Mouse (Mus musculus) layer of hippocampus, postnatal 14 days (tissue): ENCODE data around the gene Ctnna3. TPM values are rescaled to one million over a fixed set of nuclear protein-coding genes. Genes with fewer than 3 reads are reported as not detected.

ENCODE experiments used
- DNase-seq, 2 experiments: peaks; one replicate each; pipeline ENCODE4 v3.0.0; 2021 to 2022; ENCODE audit warnings: low spot score in 2 of 2, mixed read lengths in 1 of 2
- total RNA-seq, 2 experiments: library from RNA; stranded (reverse); gene quantifications; 2 replicates each; pipeline ENCODE4 v1.2.3; 2021

The Ctnna3 gene
- total RNA-seq, 2 experiments from 2014 or later, result 1.1 to 1.4 TPM

DNA sequence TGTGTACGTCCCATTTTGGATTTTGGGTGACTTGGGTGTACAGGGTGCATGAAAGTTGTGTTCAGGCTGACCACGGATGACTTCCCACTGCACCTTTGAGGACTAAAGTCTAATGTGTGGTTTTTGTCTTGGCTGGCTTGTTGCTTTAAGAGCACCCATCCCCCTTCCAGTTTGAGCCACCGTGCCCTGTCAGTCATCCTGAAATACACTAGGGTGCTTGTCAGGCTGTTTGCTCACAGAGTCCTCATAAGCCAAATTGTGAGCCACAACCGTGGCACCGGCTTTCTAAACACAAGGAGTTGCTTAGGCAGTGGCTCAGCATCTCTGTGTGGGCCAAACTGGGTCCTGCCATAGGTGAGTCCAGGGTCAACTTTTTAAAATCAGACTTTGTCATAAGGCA lies 50.2 kb downstream of the Ctnna3 start:
- no peak for DNase-seq

DNA sequence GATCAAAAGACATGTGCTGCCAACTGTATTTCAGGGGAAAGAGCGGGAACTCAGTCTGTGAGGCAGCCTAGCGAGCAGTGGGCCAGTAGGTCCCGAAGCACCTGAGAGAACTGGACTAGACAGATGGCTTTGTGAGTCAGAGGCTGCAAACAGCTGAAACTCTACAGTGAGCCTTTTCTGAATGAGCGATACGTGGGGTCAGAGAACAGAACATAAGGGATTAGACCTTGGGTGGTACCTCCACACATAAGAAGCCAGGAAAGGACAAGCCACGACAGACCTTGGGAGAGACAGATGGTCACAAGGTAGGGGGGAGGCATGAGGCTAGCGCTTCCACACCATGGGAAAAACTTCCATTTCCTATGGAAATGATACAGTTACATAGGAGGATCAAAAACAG lies 58.4 kb downstream of the Ctnna3 start:
- no peak for DNase-seq

DNA sequence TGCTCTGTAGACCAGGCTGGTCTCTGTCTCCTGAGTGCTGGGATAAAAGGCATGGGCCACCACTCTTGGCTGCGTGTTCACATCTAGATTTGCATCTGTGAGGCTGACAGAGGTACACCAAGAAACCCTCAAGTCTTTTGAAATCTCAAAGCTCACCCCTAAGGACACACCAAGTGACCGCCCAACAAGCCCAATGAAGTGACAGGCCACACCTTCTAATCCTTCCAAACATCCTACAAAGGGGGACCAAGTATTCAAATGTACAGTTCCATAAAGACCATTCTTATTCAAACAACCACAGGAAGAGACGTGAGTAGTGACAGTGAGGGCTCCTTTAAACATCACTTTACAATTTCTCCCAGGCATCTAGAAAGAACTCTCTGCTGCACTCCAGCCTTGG lies 94.1 kb downstream of the Ctnna3 start:
- no peak for DNase-seq

DNA sequence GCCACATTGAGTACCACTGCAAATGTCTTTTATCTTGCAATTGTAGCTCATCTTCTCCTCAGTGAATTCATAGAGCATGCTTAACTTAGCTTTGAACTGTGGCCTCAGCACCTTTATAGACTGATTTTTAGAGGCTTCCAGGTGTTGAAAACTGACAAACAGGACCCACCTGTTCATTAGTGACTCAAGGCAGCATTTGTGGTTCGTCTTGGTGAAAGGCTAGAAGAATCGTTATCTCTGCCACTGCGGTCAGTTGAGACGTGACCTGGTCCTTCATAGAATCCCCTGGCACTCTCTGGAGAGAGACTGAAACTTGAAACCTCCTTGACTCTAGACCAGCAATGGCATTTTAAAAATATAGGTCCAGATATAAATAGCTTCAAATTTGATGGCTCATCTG lies 96.1 kb downstream of the Ctnna3 start:
- DNase-seq, result no peak

DNA sequence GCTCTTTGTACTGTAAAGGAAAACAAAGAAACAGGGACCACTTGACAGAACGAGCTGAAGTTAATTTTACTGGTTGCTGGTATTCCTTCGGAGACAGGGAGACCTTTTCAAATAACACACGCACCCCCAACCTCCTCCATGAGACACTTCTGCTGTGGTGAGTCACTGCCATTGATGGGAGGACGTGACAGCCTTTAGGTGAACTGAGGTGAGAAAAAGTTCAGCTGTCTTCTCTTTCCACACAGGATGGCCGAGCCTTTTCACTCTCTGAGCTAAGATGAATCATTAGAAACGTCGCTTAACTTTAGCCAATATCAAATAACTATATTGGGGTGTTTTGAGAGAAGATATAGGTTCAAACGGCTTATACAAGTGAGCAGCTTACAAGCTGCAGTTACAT lies 102.5 kb downstream of the Ctnna3 start:
- no peak for DNase-seq

DNA sequence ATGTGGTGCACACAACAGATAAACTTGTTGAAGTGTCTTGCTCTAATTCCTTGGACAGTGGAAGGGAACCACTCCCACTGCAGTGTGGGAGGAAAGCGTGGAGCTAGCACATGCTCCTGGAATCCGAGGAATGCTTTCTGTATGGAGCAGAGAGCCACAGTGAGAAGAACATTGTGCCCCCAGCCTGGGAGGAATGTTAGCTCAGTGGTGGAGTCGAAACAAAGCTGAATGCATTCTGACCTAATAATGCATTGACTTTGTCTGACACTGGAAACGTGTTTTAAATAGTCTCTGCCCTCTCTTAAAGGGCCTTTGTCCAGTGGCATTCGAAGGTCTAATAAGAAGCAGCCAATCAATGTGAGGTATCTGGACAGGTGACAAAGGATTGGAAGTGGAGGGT lies 111.9 kb downstream of the Ctnna3 start:
- no peak for DNase-seq

DNA sequence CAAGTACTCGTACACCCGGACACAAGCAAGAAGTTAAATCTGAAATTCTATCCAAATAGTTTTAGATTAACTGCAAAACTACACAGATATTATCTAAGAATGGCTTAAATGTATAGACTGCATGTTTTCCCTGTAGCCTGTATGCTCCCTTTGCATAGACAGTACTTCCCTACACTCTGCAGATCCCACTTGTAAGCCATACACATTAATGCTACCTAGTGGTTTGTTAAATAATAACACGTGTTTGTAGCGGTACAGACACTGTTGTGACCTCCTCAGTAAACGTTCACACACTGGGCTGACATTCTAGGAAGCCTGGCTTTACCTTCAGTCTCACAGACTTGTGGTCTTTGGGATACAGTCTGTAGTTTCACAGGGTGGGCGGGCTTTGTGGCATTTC lies 112.6 kb downstream of the Ctnna3 start:
- no peak for DNase-seq

DNA sequence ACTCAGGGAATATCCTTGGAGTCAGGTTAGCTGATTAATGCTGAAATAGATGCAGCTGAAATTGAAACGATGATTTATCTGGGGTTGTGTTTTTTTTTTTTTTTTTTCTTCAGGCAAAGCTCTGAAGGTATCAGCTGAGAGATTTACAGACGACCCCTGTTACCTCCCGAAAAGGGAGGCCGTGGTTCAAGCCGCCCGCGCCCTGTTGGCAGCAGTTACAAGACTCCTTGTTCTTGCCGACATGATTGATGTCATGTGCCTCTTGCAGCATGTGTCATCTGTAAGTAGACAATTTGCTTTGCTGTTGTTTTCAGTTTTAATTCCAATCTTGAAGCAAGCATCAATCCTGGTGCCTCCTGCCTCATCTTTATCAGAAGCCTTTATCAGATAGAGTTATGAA lies 136.8 kb downstream of the Ctnna3 start:
- no peak for DNase-seq

DNA sequence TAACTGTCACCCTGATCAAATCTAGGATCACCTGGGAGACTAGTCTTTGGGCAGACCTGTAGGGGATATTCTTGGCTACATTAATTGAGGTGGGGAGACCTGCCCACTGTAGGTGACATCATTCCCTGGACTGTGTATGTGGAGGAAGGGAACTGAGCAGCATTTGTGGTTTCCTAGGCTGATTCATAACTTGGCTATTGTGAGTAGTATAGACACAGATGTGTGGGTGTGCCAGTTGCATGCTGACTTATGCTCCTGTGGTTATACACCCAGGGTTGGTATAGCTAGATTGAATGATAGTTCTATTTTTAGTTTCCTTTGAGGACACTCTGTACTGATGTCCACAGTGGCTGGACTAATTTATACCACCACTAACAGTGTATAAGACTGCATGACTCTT lies 141.7 kb downstream of the Ctnna3 start:
- no peak for DNase-seq

DNA sequence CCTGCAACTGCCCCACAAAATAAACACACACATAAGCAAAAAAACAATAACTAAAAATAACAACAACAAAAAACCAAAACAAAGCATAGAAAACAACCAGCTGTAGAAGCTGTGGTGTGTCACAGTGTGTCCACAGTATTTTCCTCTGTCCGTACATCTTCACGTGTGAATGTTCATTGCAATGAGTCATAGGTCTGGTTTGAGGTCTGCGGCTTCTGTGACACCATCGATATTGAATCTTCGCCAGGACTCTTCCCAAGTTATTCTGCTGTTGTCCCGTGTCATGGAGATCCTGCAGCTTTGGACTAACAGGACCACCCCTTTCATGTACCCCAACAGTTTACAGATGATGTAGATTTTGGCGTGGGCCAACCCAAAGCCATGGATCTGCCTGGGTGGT lies 143.0 kb downstream of the Ctnna3 start:
- no peak for DNase-seq

DNA sequence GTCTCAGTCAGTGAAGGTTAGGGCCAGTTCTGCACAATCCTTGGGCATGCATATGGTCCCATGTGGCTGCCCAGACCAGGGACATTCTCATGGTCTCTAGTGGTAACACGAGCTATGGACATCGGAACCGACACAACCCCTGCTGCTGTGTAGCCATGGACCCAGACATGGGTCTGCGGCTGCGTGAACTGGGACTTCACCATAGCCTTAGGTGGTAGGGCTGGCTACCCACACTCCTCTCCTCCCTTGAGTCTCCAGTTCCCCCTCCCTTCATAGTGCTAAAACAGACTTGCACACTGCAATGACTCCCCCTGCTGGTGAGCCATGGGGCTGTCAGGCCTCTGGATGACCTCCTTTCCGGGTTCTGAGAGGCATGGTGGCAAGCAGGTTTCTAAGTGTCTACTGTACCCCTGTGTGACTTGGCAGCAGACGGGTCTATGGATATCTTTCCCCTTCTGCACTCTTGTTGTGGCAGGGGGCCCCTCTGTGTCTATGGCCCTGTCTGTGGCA lies 144.3 kb downstream of the Ctnna3 start:
- DNase-seq, result peak in 1 of 2 experiments; percentile 7

DNA sequence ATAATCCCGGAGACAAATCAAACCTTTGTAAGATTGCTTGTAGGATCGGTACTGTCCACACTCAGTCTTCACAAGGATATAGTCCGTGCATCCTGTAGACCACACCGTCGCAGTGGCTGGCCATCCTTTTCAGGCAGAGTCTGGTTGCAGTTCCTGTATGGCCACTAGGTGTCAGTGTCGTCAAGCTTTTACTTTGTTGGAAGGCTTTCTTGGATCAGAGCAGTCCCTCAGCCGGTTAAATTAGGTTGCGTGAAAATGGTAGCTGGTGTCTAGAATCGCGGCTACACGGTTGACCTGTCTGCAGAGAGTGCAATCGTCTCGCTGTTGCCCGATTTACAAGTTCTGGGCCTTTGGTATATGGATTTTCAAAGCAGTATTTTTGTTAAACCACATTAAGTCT lies 152.7 kb downstream of the Ctnna3 start:
- peak; percentile 88 to 90 for DNase-seq

DNA sequence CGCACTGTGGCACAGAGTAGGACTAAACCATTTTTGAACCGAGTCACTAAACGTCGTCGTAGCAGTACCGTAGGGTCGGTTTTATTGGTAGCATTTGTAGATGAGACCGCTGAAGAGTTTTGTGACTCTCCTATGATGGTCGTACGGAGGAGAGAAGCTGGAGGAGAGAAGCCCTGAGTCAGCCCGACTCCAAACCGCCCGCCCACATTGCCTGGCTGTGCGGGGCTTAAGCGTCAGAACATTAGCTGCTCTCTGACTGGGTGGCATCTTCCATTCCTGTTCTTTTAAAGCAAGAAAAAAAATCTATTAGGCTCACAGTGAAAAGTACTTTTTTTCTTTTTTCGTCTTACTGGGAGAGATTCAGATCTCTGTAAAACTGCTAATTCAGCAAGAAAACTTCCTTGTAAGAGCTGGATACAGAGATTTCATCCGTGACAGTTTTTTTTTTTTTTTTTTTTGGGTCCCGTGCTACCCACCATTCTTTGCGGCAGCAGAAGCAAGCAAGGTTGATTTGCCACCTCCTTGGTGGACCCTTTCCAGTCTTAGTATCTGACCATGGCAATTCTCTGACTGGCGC lies 154.0 kb downstream of the Ctnna3 start:
- no peak for DNase-seq

DNA sequence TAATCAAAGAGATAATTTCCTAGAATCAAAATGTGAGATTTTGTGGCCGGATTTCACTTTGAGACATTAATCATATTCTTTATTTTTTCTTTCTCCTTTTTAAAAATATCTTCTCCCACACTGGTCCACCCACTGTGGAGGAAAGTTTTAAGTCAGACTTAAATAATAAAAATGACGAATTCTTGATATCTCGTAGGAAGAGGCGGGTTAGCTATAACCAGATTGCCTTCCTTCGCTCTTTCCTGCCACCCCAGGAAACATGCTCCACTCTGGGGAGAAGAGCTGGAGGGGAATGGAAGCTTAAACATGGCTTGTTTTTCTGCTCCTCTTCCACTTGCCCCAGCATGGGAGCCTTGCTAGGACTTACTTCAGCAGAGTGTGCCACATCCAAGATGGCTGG lies 169.5 kb downstream of the Ctnna3 start:
- DNase-seq, result no peak

DNA sequence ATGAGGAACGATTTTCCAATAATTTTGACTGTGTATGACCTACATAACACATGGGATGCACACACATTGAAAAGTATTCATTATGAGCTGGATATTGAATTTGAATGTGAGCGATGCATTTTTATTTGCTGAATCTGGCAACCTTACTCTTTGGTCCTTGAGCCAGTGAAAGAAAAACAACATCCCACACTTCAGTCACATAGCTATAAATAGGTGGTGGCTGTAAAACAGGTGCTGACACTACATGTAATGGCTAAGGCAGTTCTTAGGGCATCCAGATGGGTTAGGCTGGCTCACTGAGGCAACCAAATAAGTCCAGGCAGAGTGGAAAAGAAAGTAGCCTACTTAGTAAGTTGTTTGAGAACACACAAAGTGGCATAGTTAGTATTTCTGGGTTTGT lies 171.3 kb downstream of the Ctnna3 start:
- DNase-seq, result no peak

DNA sequence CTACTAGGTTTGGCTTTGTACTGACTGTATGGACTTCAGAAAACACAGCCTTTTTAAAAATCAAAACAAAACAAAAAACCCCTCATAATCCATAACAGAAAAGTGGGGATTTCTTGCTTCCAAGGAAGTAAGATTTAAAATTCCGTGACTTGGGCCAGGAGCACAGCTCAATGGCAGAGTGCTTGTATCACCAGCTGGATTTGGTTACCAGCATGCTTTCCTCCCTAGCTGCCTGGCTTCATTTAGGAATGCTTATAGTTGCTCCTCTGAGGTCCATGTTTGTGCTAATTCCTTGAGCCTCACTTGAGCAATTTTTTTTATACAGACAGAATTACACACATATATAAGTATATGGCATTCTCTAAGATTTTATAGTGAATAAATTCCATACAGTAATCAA lies 198.6 kb downstream of the Ctnna3 start:
- DNase-seq, result no peak

DNA sequence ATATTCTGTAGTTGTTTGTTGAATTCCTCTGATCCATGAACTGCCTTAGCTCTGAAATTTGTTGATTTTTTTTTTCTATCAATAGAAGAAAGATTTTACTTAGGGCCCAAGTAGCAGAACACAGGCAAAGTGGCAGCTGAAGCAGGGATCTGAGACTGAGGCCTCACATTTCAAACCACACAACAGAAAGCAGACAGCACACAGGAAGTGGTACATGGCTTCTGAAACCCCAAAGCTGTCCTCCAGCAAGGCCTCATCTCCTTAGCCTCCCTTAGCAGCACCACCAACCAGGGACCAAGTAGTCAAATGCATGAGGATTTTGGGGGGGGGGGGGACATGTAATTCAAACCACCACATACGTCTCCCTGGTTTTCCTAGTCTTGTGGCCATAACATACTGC lies 204.0 kb downstream of the Ctnna3 start:
- no peak for DNase-seq

DNA sequence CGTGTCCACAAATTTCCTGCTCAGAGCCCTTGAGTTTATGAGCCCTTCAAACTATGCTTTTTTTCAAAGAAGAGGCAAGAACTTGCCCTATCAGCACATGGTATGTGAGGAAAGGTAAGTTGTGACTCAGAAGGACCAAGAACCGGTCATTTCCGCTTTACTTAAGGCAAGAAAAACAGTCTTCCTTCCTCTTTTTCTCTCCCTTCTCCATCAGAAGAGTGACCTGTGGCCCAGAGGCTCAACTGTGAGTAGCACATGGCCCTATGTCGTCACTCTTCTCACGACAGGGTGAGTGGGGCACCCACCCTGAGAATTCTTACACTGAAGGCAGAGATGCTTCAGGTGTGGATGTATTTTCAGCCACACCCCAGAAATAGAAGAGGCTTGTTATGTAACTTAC lies 208.1 kb downstream of the Ctnna3 start:
- no peak for DNase-seq

DNA sequence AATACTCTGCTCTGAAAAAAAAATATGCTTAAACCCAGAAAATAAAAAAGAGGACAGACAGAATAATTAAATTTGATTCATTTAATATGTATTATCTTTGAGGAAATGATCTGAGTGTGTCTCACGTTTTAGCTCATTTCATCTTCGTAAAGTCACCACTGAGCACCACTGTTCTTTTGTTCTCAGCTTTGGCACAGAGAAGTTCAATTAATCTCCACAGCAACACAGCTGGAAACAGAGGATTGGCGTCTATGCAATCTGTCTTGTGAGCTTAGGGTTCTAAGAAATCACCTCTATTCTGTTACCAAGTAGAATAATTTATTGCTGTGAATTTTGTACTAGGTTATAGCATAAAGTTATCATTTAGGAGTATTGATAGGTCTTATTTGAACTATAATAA lies 217.4 kb downstream of the Ctnna3 start:
- DNase-seq, result no peak

DNA sequence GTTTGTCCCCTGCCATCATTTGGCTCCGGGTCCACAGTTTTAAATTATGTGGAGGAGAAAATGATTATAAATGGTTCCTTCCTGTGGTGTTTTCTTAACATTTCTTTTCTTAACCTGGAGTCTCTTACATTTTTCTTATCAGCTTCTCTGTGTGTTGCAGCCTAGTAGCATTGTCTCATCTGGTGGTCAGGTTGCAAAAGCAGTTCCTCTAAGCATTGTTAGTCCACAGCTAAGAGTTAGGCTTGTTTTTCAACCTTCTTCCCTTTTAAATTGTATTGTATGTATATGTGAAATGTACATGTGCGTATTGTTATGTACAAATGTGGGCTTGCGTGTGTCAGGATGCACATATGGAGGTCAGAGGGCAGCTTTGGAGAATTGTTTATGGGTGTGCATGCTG lies 220.4 kb downstream of the Ctnna3 start:
- no peak for DNase-seq

DNA sequence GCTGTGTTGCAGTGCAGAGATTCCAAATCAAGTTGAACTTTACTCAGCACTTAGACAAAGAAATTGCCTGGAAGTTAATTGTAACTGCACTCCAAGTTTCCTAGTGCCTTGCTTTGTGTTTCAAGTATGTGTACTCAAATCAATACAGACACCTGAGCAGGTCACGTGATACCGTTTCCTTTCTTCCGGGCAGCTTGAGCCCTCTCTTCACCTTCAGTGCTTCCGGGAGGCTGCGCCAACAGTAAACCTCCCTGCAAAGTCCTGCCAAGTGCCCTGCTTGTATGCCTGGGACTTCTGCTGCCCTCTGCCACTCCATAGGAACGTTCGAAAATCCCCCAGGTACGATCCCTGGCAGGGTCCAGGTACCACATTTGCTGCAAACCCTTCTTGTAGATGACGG lies 223.0 kb downstream of the Ctnna3 start:
- no peak for DNase-seq

DNA sequence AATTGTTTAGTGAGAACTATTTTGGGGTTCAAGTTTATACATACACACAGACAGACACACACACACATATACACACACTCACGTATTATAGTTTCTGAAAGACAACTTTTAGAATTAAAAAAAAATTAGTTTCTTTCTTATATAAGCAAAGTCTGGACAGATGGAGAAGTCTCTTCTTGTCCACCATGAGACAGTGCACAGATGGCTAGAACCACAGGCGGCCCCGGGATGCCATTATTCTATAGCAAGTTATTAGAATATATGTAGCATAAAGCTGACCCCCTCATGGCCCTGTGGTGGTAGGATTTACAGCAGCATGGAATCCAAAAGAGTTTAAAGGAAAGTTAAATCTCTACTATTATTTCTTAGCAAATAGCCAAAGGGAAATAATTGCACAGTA lies 223.7 kb downstream of the Ctnna3 start:
- no peak for DNase-seq

DNA sequence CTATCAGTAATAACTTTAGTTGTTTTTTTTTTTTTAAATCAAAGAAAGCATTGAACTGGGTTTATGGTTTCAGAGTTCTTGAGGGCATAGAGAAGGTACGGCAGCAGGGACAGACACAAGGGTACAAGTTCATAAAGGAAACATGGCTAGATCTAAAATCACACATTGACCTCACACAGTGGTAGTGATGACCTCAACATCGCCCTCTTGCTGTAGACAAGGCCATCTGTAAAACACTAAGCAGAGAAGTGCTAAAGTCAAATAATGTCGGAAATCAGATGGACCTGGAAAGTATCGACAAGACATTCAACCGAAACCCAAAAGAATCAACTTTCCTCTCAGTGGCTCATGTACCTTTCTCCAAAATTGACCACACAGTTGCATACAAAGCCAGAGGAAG lies 224.7 kb downstream of the Ctnna3 start:
- DNase-seq, result no peak

DNA sequence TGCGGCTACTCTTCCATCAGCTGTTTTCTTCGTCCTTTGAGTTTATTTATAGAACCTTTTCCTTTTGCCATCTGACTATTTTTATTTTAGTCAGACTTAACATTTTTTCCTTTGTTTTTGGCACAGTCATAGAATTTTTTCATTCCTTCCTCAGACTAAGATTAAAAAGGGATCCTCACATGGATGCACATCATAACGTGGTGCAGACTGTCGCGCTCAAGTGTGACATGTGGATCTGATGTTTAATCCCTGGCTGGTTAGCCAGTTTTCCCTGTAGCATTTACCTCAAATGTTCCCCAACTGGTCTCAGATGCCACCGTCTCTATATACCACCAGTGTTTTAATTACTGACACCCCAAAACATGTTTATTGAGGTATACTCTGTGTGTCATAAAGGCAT lies 246.4 kb downstream of the Ctnna3 start:
- DNase-seq, result no peak
